Mouse (Mus musculus) cerebellum, adult 2 months (tissue): ENCODE measurements around the gene Pak4. TPM values are rescaled to one million over a fixed set of nuclear protein-coding genes. Genes with fewer than 3 reads are reported as not detected.
"Not testable (repeated sequence)": the region's sequence is repeated elsewhere in the genome, so short reads cannot be mapped to it uniquely, and the experiment has no call there.

Source experiments
- DNase-seq, 2 experiments: peaks; one replicate each; pipeline ENCODE4 v3.0.0; 2021
- H3K27ac ChIP-seq: fragments of 200-500 bp; 2 replicates; pipeline ENCODE4 v1.5.1; 2012; ENCODE audit warnings: low read length, control low read depth, inconsistent platforms; ENCODE audit not compliant: insufficient read depth
- H3K27me3 ChIP-seq: fragments of 200-500 bp; 2 replicates; pipeline ENCODE4 v1.6.1; 2012; ENCODE audit warnings: inconsistent platforms, mild to moderate bottlenecking, low read length, moderate library complexity; ENCODE audit not compliant: control insufficient read depth, insufficient read depth
- H3K4me1 ChIP-seq: fragments of 200-500 bp; 2 replicates; pipeline ENCODE4 v1.6.1; 2011; ENCODE audit warnings: low read length; ENCODE audit not compliant: control insufficient read depth, insufficient read depth
- H3K4me3 ChIP-seq: fragments of 200-500 bp; replicated peaks from 2 replicates; pipeline ENCODE3; 2011; ENCODE audit warnings: mild to moderate bottlenecking, low read depth, low read length, control low read depth; ENCODE audit not compliant: insufficient read depth
- CTCF ChIP-seq: fragments of 200-500 bp; IDR thresholded peaks from 2 replicates; pipeline ENCODE4 v1.5.1; 2011; ENCODE audit warnings: low read depth, mild to moderate bottlenecking, control low read depth, low read length, moderate library complexity, borderline replicate concordance; ENCODE audit not compliant: insufficient read depth
- POLR2A ChIP-seq: fragments of 200-500 bp; IDR thresholded peaks from 2 replicates; pipeline ENCODE4 v1.6.1; 2011; ENCODE audit warnings: low read length, control low read depth, borderline replicate concordance; ENCODE audit not compliant: insufficient read depth
- WGBS: fragments of 180-500 bp; shearing (Covaris S2); methylation state at CpG from one replicate; pipeline ENCODE4 v1.1.7; 2018; 5-methylcytosine and 5-hydroxymethylcytosine counted together
- polyA plus RNA-seq: library from polyadenylated mRNA; depleted of rRNA; stranded (reverse); fragments of >200 nt; gene quantifications from 2 replicates; pipeline ENCODE4 v1.2.3, GENCODE M21; 2012

Gene Pak4
- polyA plus RNA-seq, 1 experiment: 8.5 TPM

GRCm38 (mm10) chr7:28624791-28625190 lies 26.8 kb upstream of the Pak4 start:
- TF ChIP-seq POLR2A: no peak
- no peak for TF ChIP-seq CTCF
- Histone ChIP-seq H3K4me3 (no peak overlapping the region), H3K27me3 (no peaks in the 10 kb centered on the region), H3K4me1 (no peaks in the 10 kb centered on the region), H3K27ac (no peak overlapping the region)
- WGBS: 87% methylated on average over 5 of the region's 5 CpGs
- no peak for DNase-seq

DNA sequence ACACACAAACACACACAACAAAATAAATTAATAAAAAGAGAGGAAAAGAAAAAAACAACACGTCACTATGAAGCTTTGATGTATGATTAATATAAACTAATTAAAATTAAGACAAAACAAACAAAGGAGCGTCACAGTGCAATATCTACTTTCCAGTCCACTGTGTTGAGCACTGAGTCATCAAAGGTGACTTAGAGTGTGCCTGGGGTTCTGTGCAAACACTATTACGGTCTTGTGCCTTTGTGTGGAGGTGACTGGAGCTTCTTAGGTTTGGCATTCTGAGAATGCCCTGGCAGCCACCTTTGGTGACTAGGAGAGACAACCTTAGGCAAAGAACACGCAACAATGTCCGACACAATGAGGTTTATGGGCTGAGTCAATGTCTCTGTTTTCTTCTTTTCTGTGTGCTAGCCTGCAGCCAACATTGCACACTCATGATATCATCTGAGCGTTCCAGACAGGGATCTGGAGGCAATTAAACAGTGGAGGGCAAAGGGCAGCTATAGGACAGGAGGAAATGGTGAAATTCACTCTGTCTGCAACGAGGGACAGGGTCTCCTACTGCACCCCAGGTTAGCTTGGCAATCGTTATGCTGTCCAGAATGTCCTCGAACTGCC lies 21.2 kb upstream of the Pak4 start:
- Histone ChIP-seq H3K27me3 (no peaks in the 10 kb centered on the region), H3K4me1 (no peaks in the 10 kb centered on the region), H3K4me3 (no peak overlapping the region), H3K27ac (no peak overlapping the region)
- 70% methylated on average over 9 of the region's 9 CpGs for WGBS
- no peak for DNase-seq
- TF ChIP-seq CTCF (no peak), POLR2A (no peak)

- WGBS: 90% methylated on average over 8 of the region's 8 CpGs
- TF ChIP-seq CTCF (no peak), POLR2A (no peak)
- Histone ChIP-seq H3K27ac (no peak overlapping the region), H3K4me3 (no peak overlapping the region), H3K27me3 (no peaks in the 10 kb centered on the region), H3K4me1 (no peaks in the 10 kb centered on the region)
- DNase-seq: no peak
These were observed 8.0 kb upstream of the Pak4 start for GRCm38 (mm10) chr7:28605951-28606350.

- not testable (repeated sequence) for H3K27ac ChIP-seq, H3K27me3 ChIP-seq, H3K4me3 ChIP-seq, H3K4me1 ChIP-seq, DNase-seq
- 80% methylated on average over 2 of the region's 2 CpGs for WGBS
These were observed 5.8 kb upstream of the Pak4 start for GRCm38 (mm10) chr7:28603788-28604187.

GRCm38 (mm10) chr7:28603136-28603535 lies 5.2 kb upstream of the Pak4 start:
- no peaks in the 10 kb centered on the region for H3K4me1 ChIP-seq
- no peak overlapping the region for H3K4me3 ChIP-seq
- no peak overlapping the region for H3K27ac ChIP-seq
- TF ChIP-seq CTCF: no peak
- DNase-seq: no peak
- 76% methylated on average over 5 of the region's 5 CpGs for WGBS
- H3K27me3 ChIP-seq: no peaks in the 10 kb centered on the region

DNA sequence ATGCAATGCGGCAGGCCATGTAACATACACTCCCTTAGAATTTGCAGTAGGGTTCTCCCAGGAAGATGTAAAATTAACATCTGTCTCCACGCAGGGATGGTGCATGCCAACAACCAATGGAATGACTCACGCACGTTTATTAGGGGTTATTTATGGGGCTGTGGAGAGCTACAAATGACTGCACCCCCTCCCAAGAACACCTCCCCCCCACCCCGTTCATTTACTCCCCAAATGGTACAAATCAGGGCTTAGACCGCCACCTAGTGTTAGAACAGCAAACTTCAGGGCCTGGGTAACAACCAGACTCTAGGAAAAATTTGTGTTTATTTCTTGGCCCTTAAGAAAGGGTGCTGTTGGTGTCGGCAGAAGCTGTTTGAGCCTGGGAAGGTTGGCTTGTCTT lies 3.7 kb upstream of the Pak4 start:
- Histone ChIP-seq H3K27me3 (no peaks in the 10 kb centered on the region), H3K4me1 (peaks cover 4% of the 10 kb centered on the region; the same call in 1 of the 2 replicates), H3K4me3 (no peak overlapping the region), H3K27ac (no peak overlapping the region)
- WGBS: 19% methylated on average over 7 of the region's 7 CpGs
- TF ChIP-seq CTCF (peak; percentile 76), POLR2A (no peak)
- peak; percentile 68 to 74 for DNase-seq

- 9% methylated on average over 11 of the region's 11 CpGs for WGBS
- Histone ChIP-seq H3K27ac (no peak overlapping the region), H3K4me3 (no peak overlapping the region), H3K4me1 (peaks cover 10% of the 10 kb centered on the region), H3K27me3 (no peaks in the 10 kb centered on the region)
- TF ChIP-seq CTCF (peak; percentile 96), POLR2A (no peak)
- peak; percentile 69 to 76 for DNase-seq
These were observed 3.0 kb upstream of the Pak4 start for GRCm38 (mm10) chr7:28601029-28601428.

GRCm38 (mm10) chr7:28598951-28599350 lies 966 bp upstream of the Pak4 start:
- no peak for DNase-seq
- WGBS: 65% methylated on average over 2 of the region's 2 CpGs
- no peak overlapping the region for H3K4me3 ChIP-seq
- H3K27ac ChIP-seq: no peak overlapping the region
- peaks cover 12% of the 10 kb centered on the region for H3K4me1 ChIP-seq
- H3K27me3 ChIP-seq: no peaks in the 10 kb centered on the region
- no peak for TF ChIP-seq POLR2A
- no peak for TF ChIP-seq CTCF
